Mouse (Mus musculus): ENCODE measurements around the gene Tbc1d14. TPM values are rescaled to one million over a fixed set of nuclear protein-coding genes. Genes with fewer than 3 reads are reported as not detected.

Tbc1d14 gene
- polyA plus RNA-seq, 1 experiment, result 30.2 TPM

DNA sequence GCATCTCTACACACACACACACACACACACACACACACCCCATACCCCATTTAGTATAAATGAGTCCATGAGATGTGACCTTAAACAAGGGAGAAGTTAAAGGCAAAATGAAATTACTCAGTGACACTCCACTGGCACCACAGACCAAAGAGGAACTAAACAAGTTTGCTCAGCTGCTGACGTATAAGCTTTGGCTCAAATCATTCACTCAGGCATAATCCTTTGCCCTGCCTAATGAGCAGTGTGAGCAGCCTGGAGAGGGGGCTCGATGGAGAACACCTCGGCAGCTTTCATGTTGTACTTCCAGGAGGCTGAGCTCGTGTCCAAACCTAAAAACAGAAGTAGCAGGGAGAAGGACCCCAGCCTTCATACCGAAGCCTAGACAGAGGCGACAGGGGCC, 43.8 kb downstream of the Tbc1d14 start:
- TF ChIP-seq POLR2A (IDR thresholded peaks at IDR 0.05; ENCODE audit: borderline replicate concordance, extremely low read depth, low read depth, low read length) (no peak), CTCF (IDR thresholded peaks at IDR 0.05; ENCODE audit: insufficient read depth, low read length) (no peak)
- H3K4me3 ChIP-seq (replicated peaks; ENCODE audit: extremely low read depth, low read depth, low read length), result no peak overlapping the region
- peaks cover 11% of the 10 kb centered on the region for H3K4me1 ChIP-seq (ENCODE audit: control insufficient read depth, insufficient read depth, low read length)
- WGBS, result 50% methylated on average over 6 of the region's 6 CpGs
- no peak for DNase-seq

DNA sequence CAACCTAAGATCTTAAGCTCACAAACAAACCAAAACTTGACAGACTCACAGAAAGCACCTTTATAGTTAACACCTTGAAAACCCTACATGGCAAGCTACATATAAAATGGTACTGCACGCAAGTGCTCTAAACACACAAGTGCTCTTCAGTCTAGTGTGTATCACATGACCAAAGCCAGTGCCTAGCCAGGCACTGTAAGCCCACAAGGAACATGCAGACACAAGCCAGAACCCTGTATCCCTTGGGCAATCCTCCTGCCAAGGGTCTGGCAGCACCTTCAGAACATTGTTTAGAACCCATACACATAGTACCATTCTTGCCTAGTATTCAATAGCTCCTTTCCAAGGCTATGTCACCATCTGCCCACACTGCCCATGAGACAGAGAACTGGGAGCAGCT, 48.3 kb downstream of the Tbc1d14 start:
- TF ChIP-seq POLR2A (IDR thresholded peaks at IDR 0.05; ENCODE audit: borderline replicate concordance, extremely low read depth, low read depth, low read length) (no peak), CTCF (IDR thresholded peaks at IDR 0.05; ENCODE audit: insufficient read depth, low read length) (no peak)

DNA sequence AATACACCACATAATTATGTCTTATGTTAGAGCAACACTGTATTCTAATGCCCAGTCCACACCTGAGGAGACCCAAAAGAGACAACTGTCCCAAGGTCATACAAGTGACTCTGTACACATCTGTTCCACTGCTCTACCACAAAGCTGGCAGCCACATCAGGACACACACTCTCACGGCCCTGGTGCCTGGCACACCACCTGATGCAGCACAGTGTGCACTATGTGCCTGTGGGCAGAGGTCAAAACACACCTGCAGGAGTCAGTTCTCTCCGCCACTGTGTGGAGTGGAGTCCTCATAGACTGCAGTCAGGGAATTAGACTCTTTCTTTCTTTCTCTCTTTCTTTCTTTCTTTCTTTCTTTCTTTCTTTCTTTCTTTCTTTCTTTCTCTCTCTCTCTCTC, 52.1 kb downstream of the Tbc1d14 start:
- no peak for DNase-seq
- TF ChIP-seq POLR2A (IDR thresholded peaks at IDR 0.05; ENCODE audit: borderline replicate concordance, extremely low read depth, low read depth, low read length), result no peak
- TF ChIP-seq CTCF (IDR thresholded peaks at IDR 0.05; ENCODE audit: insufficient read depth, low read length), result no peak
- WGBS, result 85% methylated on average over 2 of the region's 2 CpGs

More for the DNA sequence above, 48.3 kb downstream of the Tbc1d14 start:
- no peak for DNase-seq
- no peak overlapping the region for H3K4me3 ChIP-seq (replicated peaks; ENCODE audit: extremely low read depth, low read depth, low read length)
- WGBS, result 61% methylated on average over 1 of the region's 1 CpGs
- H3K4me1 ChIP-seq (ENCODE audit: control insufficient read depth, insufficient read depth, low read length), result 0 out of 2 replicates have a peak, but pooled peaks cover 6% of the 10 kb centered on the region

DNA sequence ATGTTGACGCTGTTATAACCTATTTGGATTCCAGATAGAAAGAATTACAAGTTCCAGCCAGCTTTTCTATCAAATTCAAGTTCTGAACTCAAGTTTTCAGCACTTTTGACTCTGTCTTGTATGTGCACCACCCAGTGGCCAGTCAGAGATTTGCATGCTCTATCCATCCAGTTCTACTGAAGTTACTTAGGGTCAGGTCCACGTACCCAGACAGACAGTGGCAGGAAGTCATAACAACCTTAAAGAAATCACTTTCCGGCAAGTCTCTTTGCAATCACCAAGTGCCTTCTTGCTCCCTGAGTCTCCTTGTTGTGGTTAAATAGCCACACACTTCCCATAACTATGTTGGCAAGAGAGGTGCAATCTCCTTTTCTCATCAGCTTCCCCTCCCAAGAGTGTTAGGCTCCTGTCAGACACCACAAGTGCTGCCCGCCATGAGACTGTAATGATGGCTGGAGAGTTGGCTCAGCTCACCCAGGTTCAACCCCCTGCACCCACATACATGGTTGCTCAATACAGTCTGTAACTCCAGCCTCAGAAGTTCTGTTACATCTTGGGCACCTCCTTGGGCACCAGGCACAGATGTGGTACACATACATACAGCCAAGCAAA, 54.4 kb downstream of the Tbc1d14 start:
- WGBS, result 13% methylated on average over 4 of the region's 4 CpGs
- peaks cover 2% of the 10 kb centered on the region; the same call in 1 of the 2 replicates for H3K4me1 ChIP-seq (ENCODE audit: control insufficient read depth, insufficient read depth, low read length)
- no peak overlapping the region for H3K4me3 ChIP-seq (replicated peaks; ENCODE audit: extremely low read depth, low read depth, low read length)
- peak; percentile 64 for DNase-seq
- TF ChIP-seq POLR2A (IDR thresholded peaks at IDR 0.05; ENCODE audit: borderline replicate concordance, extremely low read depth, low read depth, low read length), result no peak
- TF ChIP-seq CTCF (IDR thresholded peaks at IDR 0.05; ENCODE audit: insufficient read depth, low read length), result peak; percentile 40; the same call in 1 of the 2 replicates

More for the DNA sequence above, 52.1 kb downstream of the Tbc1d14 start:
- Histone ChIP-seq H3K4me3 (replicated peaks; ENCODE audit: extremely low read depth, low read depth, low read length) (no peak overlapping the region), H3K4me1 (ENCODE audit: control insufficient read depth, insufficient read depth, low read length) (peaks cover 5% of the 10 kb centered on the region; the same call in 1 of the 2 replicates)

DNA sequence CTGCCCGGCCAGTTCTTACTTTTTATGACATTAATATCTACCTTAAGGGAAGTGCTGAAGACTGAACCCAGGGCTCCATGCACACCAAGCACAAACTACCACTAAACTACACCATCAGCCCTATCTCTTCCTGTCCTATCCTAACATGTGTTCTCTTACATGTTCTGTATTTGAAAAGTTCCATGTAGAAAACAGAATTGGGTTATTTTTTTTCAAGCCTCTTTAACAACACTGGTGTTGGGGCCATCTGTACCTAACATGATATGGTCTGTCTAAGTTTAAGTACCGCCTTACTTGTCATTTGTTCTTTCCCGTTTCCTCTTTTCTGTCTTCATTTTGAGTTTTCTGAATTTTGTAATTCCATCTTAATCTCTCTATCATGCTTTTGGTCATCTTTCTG, 56.7 kb downstream of the Tbc1d14 start:
- TF ChIP-seq POLR2A (IDR thresholded peaks at IDR 0.05; ENCODE audit: borderline replicate concordance, extremely low read depth, low read depth, low read length) (no peak), CTCF (IDR thresholded peaks at IDR 0.05; ENCODE audit: insufficient read depth, low read length) (no peak)
- WGBS, result 86% methylated on average over 3 of the region's 3 CpGs
- no peak for DNase-seq
- no peak overlapping the region for H3K4me3 ChIP-seq (replicated peaks; ENCODE audit: extremely low read depth, low read depth, low read length)
- H3K4me1 ChIP-seq (ENCODE audit: control insufficient read depth, insufficient read depth, low read length), result peaks cover 2% of the 10 kb centered on the region; the same call in 1 of the 2 replicates

DNA sequence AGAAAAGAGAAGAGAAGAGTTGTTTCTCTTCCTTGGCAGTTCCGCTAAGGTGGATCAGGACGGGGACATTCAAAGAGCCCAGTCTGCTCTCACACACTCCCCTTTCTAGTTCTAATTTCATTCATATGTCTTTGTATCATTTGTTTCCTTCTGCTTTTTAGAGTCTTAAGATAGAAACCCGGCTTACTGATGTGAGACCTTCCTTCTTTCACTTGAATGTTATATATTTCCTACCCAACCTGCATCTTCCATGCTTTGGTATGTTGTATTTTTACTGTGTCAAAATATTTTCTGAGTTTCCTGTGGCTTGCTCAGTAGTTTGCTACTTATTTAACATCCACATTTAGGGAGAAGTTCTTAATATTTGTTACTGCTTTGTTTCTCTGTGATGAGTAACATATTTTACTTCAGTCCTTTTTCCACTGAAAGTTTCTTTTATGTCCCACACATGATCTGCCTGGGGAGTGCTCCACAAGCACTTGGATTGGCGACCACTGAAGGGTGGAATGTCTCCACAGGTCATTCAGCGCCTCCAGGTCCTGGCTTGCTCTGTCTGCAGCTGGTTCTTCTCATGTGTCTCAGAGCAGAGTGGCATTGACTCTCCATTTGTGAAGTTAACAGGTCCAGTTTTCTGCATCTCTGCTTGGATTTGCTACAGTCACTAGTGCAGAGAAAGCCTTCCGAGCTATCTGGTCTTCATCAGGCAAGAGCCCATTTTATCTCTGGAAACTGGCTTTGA, 57.5 kb downstream of the Tbc1d14 start:
- WGBS, result 77% methylated on average over 6 of the region's 6 CpGs
- no peak for DNase-seq

DNA sequence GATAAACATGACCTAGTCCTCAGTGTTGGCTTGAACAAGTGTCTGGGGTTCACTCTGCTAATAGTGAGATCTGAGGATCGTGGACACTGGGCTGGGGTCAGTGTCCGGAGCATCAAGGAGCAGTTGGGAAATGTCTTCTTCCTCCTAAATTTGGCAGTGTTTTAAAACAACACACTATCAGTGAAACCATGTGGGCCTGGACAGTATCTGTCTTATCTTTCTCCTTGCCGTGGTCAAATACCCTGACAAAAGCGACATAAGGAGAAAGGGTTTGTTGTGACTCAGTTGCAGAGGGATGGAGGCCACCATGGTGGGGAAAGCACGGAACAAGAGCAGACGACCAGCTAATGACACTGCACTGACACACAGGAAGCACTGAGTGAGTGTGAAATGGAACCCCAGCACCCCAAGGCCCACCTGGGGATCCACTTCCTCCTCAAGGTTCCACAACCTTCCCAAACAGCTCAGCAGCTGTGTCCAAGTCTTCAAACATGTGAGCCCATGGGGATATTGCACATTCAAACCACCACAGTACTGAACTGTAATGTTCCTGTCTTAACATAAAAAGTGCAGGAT, 58.5 kb downstream of the Tbc1d14 start:
- DNase-seq, result no peak
- Histone ChIP-seq H3K4me1 (ENCODE audit: control insufficient read depth, insufficient read depth, low read length) (peaks cover 2% of the 10 kb centered on the region; the same call in 1 of the 2 replicates), H3K4me3 (replicated peaks; ENCODE audit: extremely low read depth, low read depth, low read length) (no peak overlapping the region)
- no peak for TF ChIP-seq CTCF (IDR thresholded peaks at IDR 0.05; ENCODE audit: insufficient read depth, low read length)
- no peak for TF ChIP-seq POLR2A (IDR thresholded peaks at IDR 0.05; ENCODE audit: borderline replicate concordance, extremely low read depth, low read depth, low read length)
- WGBS, result 56% methylated on average over 6 of the region's 6 CpGs

More for the DNA sequence above, 57.5 kb downstream of the Tbc1d14 start:
- no peak overlapping the region for H3K4me3 ChIP-seq (replicated peaks; ENCODE audit: extremely low read depth, low read depth, low read length)
- peaks cover 2% of the 10 kb centered on the region; the same call in 1 of the 2 replicates for H3K4me1 ChIP-seq (ENCODE audit: control insufficient read depth, insufficient read depth, low read length)
- TF ChIP-seq CTCF (IDR thresholded peaks at IDR 0.05; ENCODE audit: insufficient read depth, low read length) (no peak), POLR2A (IDR thresholded peaks at IDR 0.05; ENCODE audit: borderline replicate concordance, extremely low read depth, low read depth, low read length) (no peak)

DNA sequence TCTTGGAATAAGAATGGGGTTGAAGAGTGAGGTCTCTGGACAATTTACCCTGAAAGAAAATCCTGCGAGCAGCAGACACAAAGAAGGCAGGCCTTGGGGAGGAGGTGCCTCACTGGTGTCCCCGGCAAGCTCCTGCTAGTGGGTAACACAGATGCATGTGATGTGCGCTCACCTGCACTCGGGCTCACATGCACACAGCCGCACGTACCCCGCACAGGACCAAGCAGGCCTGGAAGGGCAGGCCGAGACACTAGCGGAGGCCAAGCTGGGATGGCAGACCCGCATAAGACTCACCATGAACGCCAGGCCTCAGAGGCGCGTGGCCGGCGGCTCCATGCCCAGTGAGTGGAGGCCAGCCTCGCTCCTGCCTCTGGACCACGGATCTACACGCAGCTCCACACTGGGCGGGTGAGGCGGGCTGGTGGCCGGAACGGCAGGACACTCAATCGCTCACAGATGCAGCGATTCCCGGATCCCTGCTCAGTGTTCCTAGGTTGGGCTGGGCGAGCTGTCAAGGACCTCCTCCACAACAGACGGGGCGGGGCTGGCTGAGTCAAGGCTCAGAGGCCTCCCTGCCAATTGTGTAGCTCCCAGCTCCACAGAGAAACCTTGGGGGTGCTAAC, 62.8 kb downstream of the Tbc1d14 start:
- peaks cover 5% of the 10 kb centered on the region for H3K4me1 ChIP-seq (ENCODE audit: control insufficient read depth, insufficient read depth, low read length)
- peak overlapping the region; percentile 85 for H3K4me3 ChIP-seq (replicated peaks; ENCODE audit: extremely low read depth, low read depth, low read length)
- DNase-seq, result peak; percentile 91
- TF ChIP-seq CTCF (IDR thresholded peaks at IDR 0.05; ENCODE audit: insufficient read depth, low read length) (no peak), POLR2A (IDR thresholded peaks at IDR 0.05; ENCODE audit: borderline replicate concordance, extremely low read depth, low read depth, low read length) (peak; percentile 45; the same call in 1 of the 2 replicates)
- WGBS, result 2% methylated on average over 28 of the region's 28 CpGs

DNA sequence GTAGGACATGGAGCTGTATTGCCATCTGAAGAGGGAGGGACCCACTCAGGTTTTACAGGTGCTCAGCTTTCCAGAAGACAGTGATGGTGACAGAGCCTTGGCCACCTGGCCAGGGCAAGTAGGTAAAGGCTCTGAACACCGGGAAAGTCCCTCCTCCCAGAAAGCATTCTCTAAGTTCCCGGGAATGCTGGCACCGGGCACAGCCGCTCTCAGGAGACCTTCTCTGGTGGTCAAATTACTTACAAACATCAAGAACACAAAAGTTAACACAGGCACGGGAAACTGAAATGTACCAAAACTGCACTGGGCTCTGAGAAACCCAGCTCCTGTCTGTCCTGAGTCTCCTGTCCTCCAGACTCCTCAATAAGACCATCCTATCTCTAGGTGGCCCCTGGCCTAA, 63.4 kb downstream of the Tbc1d14 start:
- DNase-seq, result no peak
- peak overlapping the region; percentile 85 for H3K4me3 ChIP-seq (replicated peaks; ENCODE audit: extremely low read depth, low read depth, low read length)
- no peak for TF ChIP-seq CTCF (IDR thresholded peaks at IDR 0.05; ENCODE audit: insufficient read depth, low read length)
- TF ChIP-seq POLR2A (IDR thresholded peaks at IDR 0.05; ENCODE audit: borderline replicate concordance, extremely low read depth, low read depth, low read length), result no peak
- 7% methylated on average over 5 of the region's 5 CpGs for WGBS
- H3K4me1 ChIP-seq (ENCODE audit: control insufficient read depth, insufficient read depth, low read length), result peaks cover 5% of the 10 kb centered on the region

Measured in lung, adult 2 months (tissue).